Mouse (Mus musculus): ENCODE results near the gene Vmn2r121. TPM values are rescaled to one million over a fixed set of nuclear protein-coding genes. Genes with fewer than 3 reads are reported as not detected.

Vmn2r121 gene
- polyA plus RNA-seq (2015; fragmentation: Nextera tagmentation; extraction: Ambion mirVana): not detected in 2 replicates

GRCm38 (mm10) chrX:124135852-124136251, at the start of gene Vmn2r121:
Gene Vmn2r121 (minus strand): TSS chrX:124135952.

Measured in neural tube, postnatal 0 days (tissue).